Mouse (Mus musculus) liver, embryonic 14.5 days (tissue): ENCODE measurements around the gene Angptl4. TPM values are rescaled to one million over a fixed set of nuclear protein-coding genes. Genes with fewer than 3 reads are reported as not detected.

ENCODE experiments used
- ATAC-seq: fragments of 200-750 bp; cut with Nextera tagmentation; 2 replicates; pipeline ENCODE4 v1.8.0; 2017; ENCODE audit warnings: moderate number of reproducible peaks, mild to moderate bottlenecking, moderate library complexity; ENCODE audit not compliant: insufficient read depth
- DNase-seq, 3 experiments: peaks; one replicate each; pipeline ENCODE4 v3.0.0-alpha.2; 2012 to 2013; ENCODE audit warnings: low read depth in 3 of 3, low spot score in 3 of 3
- H3K27ac ChIP-seq: fragments of 300-500 bp; sonication (generic); 2 replicates; pipeline ENCODE4 v1.5.1; 2014; ENCODE audit warnings: moderate library complexity, mild to moderate bottlenecking, control low read depth, inconsistent platforms
- H3K27me3 ChIP-seq: fragments of 300-500 bp; sonication (generic); 2 replicates; pipeline ENCODE4 v1.6.1; 2014; ENCODE audit warnings: mild to moderate bottlenecking, low read length, moderate library complexity; ENCODE audit not compliant: control insufficient read depth, insufficient read depth
- H3K36me3 ChIP-seq: fragments of 300-500 bp; sonication (generic); replicated peaks from 2 replicates; pipeline ENCODE4 v1.6.1; 2014; ENCODE audit warnings: low read depth; ENCODE audit not compliant: control insufficient read depth, insufficient read depth
- H3K4me1 ChIP-seq, 2 experiments: fragments of 200-500 bp in 1 of 2; fragments of 300-500 bp in 1 of 2; sonication (generic) in 1 of 2; replicated peaks; 2 replicates each; pipeline ENCODE4 v1.6.1; 2012 to 2014; ENCODE audit warnings: antibody characterized with exemption in 1 of 2, inconsistent platforms in 1 of 2, low read length in 1 of 2; ENCODE audit not compliant: control insufficient read depth in 2 of 2, insufficient read depth in 2 of 2
- H3K4me2 ChIP-seq: fragments of 300-500 bp; sonication (generic); 2 replicates; pipeline ENCODE4 v1.6.1; 2014; ENCODE audit warnings: low read depth, mild to moderate bottlenecking, control low read depth, moderate library complexity
- H3K4me3 ChIP-seq, 2 experiments: fragments of 200-500 bp in 1 of 2; fragments of 300-500 bp in 1 of 2; sonication (generic) in 1 of 2; 2 replicates each; pipeline ENCODE4 v1.5.1; 2012 to 2014; ENCODE audit warnings: low read depth in 2 of 2, low read length in 2 of 2, mild to moderate bottlenecking in 2 of 2, control low read depth in 1 of 2, inconsistent platforms in 1 of 2, moderate library complexity in 1 of 2; ENCODE audit not compliant: insufficient read depth in 1 of 2
- H3K9ac ChIP-seq: fragments of 300-500 bp; sonication (generic); replicated peaks from 2 replicates; pipeline ENCODE4 v1.6.1; 2014; ENCODE audit warnings: mild to moderate bottlenecking, control low read depth, moderate library complexity
- H3K9me3 ChIP-seq: fragments of 300-500 bp; sonication (generic); 2 replicates; pipeline ENCODE4 v1.6.1; 2016; ENCODE audit warnings: low read length, mixed read lengths; ENCODE audit not compliant: control insufficient read depth
- CTCF ChIP-seq: IDR thresholded peaks from 2 replicates; pipeline ENCODE4 v1.5.1; 2016; ENCODE audit warnings: antibody characterized with exemption, low read depth, control low read depth
- EP300 ChIP-seq: IDR thresholded peaks from 2 replicates; pipeline ENCODE4 v1.6.1; 2016; ENCODE audit warnings: antibody characterized with exemption, low read depth
- WGBS: fragments of 180-500 bp; shearing (Covaris S2); extraction: QIAGEN DNeasy Blood & Tissue Kit; methylation state at CpG from one replicate; pipeline ENCODE4 v1.1.7; 2014; ENCODE audit not compliant: insufficient replicate concordance; 5-methylcytosine and 5-hydroxymethylcytosine counted together
- polyA plus RNA-seq, 2 experiments: library from polyadenylated mRNA; depleted of rRNA in 1 of 2; stranded (reverse) in 1 of 2; unstranded in 1 of 2; fragments of >200 nt; fragmentation: Nextera tagmentation in 1 of 2; extraction: Ambion mirVana in 1 of 2; gene quantifications; 2 replicates each; pipeline versions ENCODE4 v1.2.1 to v1.2.3; 2012 to 2014

The Angptl4 gene
- polyA plus RNA-seq, 2 experiments: 6.3 to 12.8 TPM

GRCm38 (mm10) chr17:33729215-33729614 is 52.4 kb downstream of the Angptl4 start:
- WGBS: 52% methylated on average over 2 of the region's 2 CpGs
- Histone ChIP-seq H3K4me3 (no peak overlapping the region), H3K4me2 (no peak overlapping the region), H3K36me3 (no peaks in the 10 kb centered on the region), H3K9me3 (no peaks in the 10 kb centered on the region), H3K9ac (no peak overlapping the region), H3K27me3 (no peaks in the 10 kb centered on the region), H3K4me1 (no peaks in the 10 kb centered on the region; a peak in 1 of 4 replicates), H3K27ac (no peak overlapping the region)
- no peak for ATAC-seq
- TF ChIP-seq CTCF (peak; percentile 55), EP300 (no peak)
- no peak for DNase-seq

DNA sequence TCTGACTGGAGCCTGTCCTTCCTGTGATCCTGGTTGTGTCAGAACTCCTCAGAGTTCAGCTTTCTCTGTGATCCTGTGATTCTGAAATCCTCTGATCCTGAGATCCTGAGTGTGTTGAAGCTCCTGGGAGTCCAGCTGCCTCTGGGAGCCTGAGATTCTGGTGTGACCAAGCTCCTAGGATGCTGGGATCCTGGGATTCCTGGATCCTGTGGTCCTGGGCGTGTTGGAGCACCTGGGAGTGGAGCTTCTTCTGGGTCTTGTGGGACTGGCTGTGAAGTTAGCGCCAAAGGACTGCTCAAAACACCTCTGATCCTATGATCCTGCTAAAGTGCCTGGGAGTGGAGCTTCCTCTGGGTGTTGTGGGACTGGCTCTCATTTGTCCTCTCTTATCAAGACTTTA is 53.2 kb downstream of the Angptl4 start:
- no peak overlapping the region for H3K4me3 ChIP-seq
- no peak for TF ChIP-seq EP300
- TF ChIP-seq CTCF: no peak
- ATAC-seq (no peak), DNase-seq (no peak)
- WGBS: 70% methylated on average over 2 of the region's 2 CpGs
- no peak overlapping the region for H3K27ac ChIP-seq
- H3K4me1 ChIP-seq: no peaks in the 10 kb centered on the region; a peak in 1 of 4 replicates
- no peak overlapping the region for H3K4me2 ChIP-seq
- no peaks in the 10 kb centered on the region for H3K36me3 ChIP-seq
- no peaks in the 10 kb centered on the region for H3K27me3 ChIP-seq
- no peaks in the 10 kb centered on the region for H3K9me3 ChIP-seq
- H3K9ac ChIP-seq: no peak overlapping the region

Other genes with a start within 250 kb of the Angptl4 start
- gene Myo1f, start 226.1 kb downstream of the Angptl4 start, polyA plus RNA-seq (2012; rRNA removed): 3.2 and 4.5 TPM in 2 replicates
- gene Myo1f, start 226.1 kb downstream of the Angptl4 start, polyA plus RNA-seq (2014; fragmentation: Nextera tagmentation; extraction: Ambion mirVana): 4.7 and 5.9 TPM in 2 replicates
- 22.7 and 28.9 TPM in 2 replicates for gene Zfp414, start 152.7 kb downstream of the Angptl4 start, polyA plus RNA-seq (2012; rRNA removed)
- gene Zfp414, start 152.7 kb downstream of the Angptl4 start, polyA plus RNA-seq (2014; fragmentation: Nextera tagmentation; extraction: Ambion mirVana): 24.6 and 26.5 TPM in 2 replicates
- gene Pram1, start 143.8 kb downstream of the Angptl4 start, polyA plus RNA-seq (2012; rRNA removed): 1.1 and 1.6 TPM in 2 replicates
- 1.6 and 2.8 TPM in 2 replicates for gene Pram1, start 143.8 kb downstream of the Angptl4 start, polyA plus RNA-seq (2014; fragmentation: Nextera tagmentation; extraction: Ambion mirVana)
- gene Hnrnpm, start 95.0 kb downstream of the Angptl4 start, polyA plus RNA-seq (2012; rRNA removed): 101 and 136 TPM in 2 replicates
- 143 and 164 TPM in 2 replicates for gene Hnrnpm, start 95.0 kb downstream of the Angptl4 start, polyA plus RNA-seq (2014; fragmentation: Nextera tagmentation; extraction: Ambion mirVana)
- gene March2, start 63.2 kb downstream of the Angptl4 start, polyA plus RNA-seq (2012; rRNA removed): 162 and 167 TPM in 2 replicates
- gene March2, start 63.2 kb downstream of the Angptl4 start, polyA plus RNA-seq (2014; fragmentation: Nextera tagmentation; extraction: Ambion mirVana): 235 and 236 TPM in 2 replicates
- gene Rab11b, start 21.3 kb downstream of the Angptl4 start, polyA plus RNA-seq (2012; rRNA removed): 91.1 and 101 TPM in 2 replicates
- gene Rab11b, start 21.3 kb downstream of the Angptl4 start, polyA plus RNA-seq (2014; fragmentation: Nextera tagmentation; extraction: Ambion mirVana): 62.6 and 74.3 TPM in 2 replicates
- gene Kank3, start 28.7 kb upstream of the Angptl4 start, polyA plus RNA-seq (2012; rRNA removed): 7.1 and 7.6 TPM in 2 replicates
- gene Kank3, start 28.7 kb upstream of the Angptl4 start, polyA plus RNA-seq (2014; fragmentation: Nextera tagmentation; extraction: Ambion mirVana): 7.3 and 7.7 TPM in 2 replicates
- gene Rps28, start 42.7 kb upstream of the Angptl4 start, polyA plus RNA-seq (2012; rRNA removed): 593 and 901 TPM in 2 replicates
- gene Rps28, start 42.7 kb upstream of the Angptl4 start, polyA plus RNA-seq (2014; fragmentation: Nextera tagmentation; extraction: Ambion mirVana): 693 and 702 TPM in 2 replicates
- gene Ndufa7, start 42.7 kb upstream of the Angptl4 start, polyA plus RNA-seq (2012; rRNA removed): 146 and 149 TPM in 2 replicates
- 271 and 282 TPM in 2 replicates for gene Ndufa7, start 42.7 kb upstream of the Angptl4 start, polyA plus RNA-seq (2014; fragmentation: Nextera tagmentation; extraction: Ambion mirVana)
- gene Cd320, start 61.3 kb upstream of the Angptl4 start, polyA plus RNA-seq (2012; rRNA removed): 5.2 and 6.7 TPM in 2 replicates
- gene Cd320, start 61.3 kb upstream of the Angptl4 start, polyA plus RNA-seq (2014; fragmentation: Nextera tagmentation; extraction: Ambion mirVana): 16.1 and 16.9 TPM in 2 replicates
- not detected in 2 replicates for gene Gm7029, start 92.0 kb upstream of the Angptl4 start, polyA plus RNA-seq (2012; rRNA removed)
- not detected in 2 replicates for gene Gm7029, start 92.0 kb upstream of the Angptl4 start, polyA plus RNA-seq (2014; fragmentation: Nextera tagmentation; extraction: Ambion mirVana)
- 37.2 and 40.8 TPM in 2 replicates for gene Kifc1, start 108.8 kb upstream of the Angptl4 start, polyA plus RNA-seq (2012; rRNA removed)
- 7.2 and 7.9 TPM in 2 replicates for gene Kifc1, start 108.8 kb upstream of the Angptl4 start, polyA plus RNA-seq (2014; fragmentation: Nextera tagmentation; extraction: Ambion mirVana)
- gene Platr17, start 123.3 kb upstream of the Angptl4 start, polyA plus RNA-seq (2012; rRNA removed): 0.36 and 0.44 TPM in 2 replicates
- 0.20 and 0.29 TPM in 2 replicates for gene Platr17, start 123.3 kb upstream of the Angptl4 start, polyA plus RNA-seq (2014; fragmentation: Nextera tagmentation; extraction: Ambion mirVana)
- 11.1 and 14.7 TPM in 2 replicates for gene Daxx, start 127.6 kb upstream of the Angptl4 start, polyA plus RNA-seq (2012; rRNA removed)
- 14.8 and 15.3 TPM in 2 replicates for gene Daxx, start 127.6 kb upstream of the Angptl4 start, polyA plus RNA-seq (2014; fragmentation: Nextera tagmentation; extraction: Ambion mirVana)
- gene Tapbp, start 134.1 kb upstream of the Angptl4 start, polyA plus RNA-seq (2012; rRNA removed): 10.4 and 10.6 TPM in 2 replicates
- 24.0 and 28.7 TPM in 2 replicates for gene Tapbp, start 134.1 kb upstream of the Angptl4 start, polyA plus RNA-seq (2014; fragmentation: Nextera tagmentation; extraction: Ambion mirVana)
- gene Zbtb22, start 134.1 kb upstream of the Angptl4 start, polyA plus RNA-seq (2012; rRNA removed): 10.6 and 12.1 TPM in 2 replicates
- gene Zbtb22, start 134.1 kb upstream of the Angptl4 start, polyA plus RNA-seq (2014; fragmentation: Nextera tagmentation; extraction: Ambion mirVana): 4.7 and 4.8 TPM in 2 replicates
- 17.0 and 19.6 TPM in 2 replicates for gene Rgl2, start 147.7 kb upstream of the Angptl4 start, polyA plus RNA-seq (2012; rRNA removed)
- 4.9 and 5.9 TPM in 2 replicates for gene Rgl2, start 147.7 kb upstream of the Angptl4 start, polyA plus RNA-seq (2014; fragmentation: Nextera tagmentation; extraction: Ambion mirVana)
- 36.8 and 62.4 TPM in 2 replicates for gene Pfdn6, start 158.5 kb upstream of the Angptl4 start, polyA plus RNA-seq (2012; rRNA removed)
- 103 TPM in 2 replicates for gene Pfdn6, start 158.5 kb upstream of the Angptl4 start, polyA plus RNA-seq (2014; fragmentation: Nextera tagmentation; extraction: Ambion mirVana)
- gene Wdr46, start 158.8 kb upstream of the Angptl4 start, polyA plus RNA-seq (2012; rRNA removed): 17.3 and 18.9 TPM in 2 replicates
- 8.0 and 11.6 TPM in 2 replicates for gene Wdr46, start 158.8 kb upstream of the Angptl4 start, polyA plus RNA-seq (2014; fragmentation: Nextera tagmentation; extraction: Ambion mirVana)
- gene B3galt4, start 169.7 kb upstream of the Angptl4 start, polyA plus RNA-seq (2012; rRNA removed): 1.1 and 1.3 TPM in 2 replicates
- gene B3galt4, start 169.7 kb upstream of the Angptl4 start, polyA plus RNA-seq (2014; fragmentation: Nextera tagmentation; extraction: Ambion mirVana): 1.1 and 1.8 TPM in 2 replicates
- gene Vps52, start 174.0 kb upstream of the Angptl4 start, polyA plus RNA-seq (2012; rRNA removed): 17.4 and 18.7 TPM in 2 replicates
- gene Vps52, start 174.0 kb upstream of the Angptl4 start, polyA plus RNA-seq (2014; fragmentation: Nextera tagmentation; extraction: Ambion mirVana): 15.2 and 18.4 TPM in 2 replicates
- gene Rps18, start 174.2 kb upstream of the Angptl4 start, polyA plus RNA-seq (2012; rRNA removed): 829 and 1,098 TPM in 2 replicates
- gene Rps18, start 174.2 kb upstream of the Angptl4 start, polyA plus RNA-seq (2014; fragmentation: Nextera tagmentation; extraction: Ambion mirVana): 1,411 and 1,430 TPM in 2 replicates
- gene H2-K1, start 218.5 kb upstream of the Angptl4 start, polyA plus RNA-seq (2012; rRNA removed): 124 and 137 TPM in 2 replicates
- gene H2-K1, start 218.5 kb upstream of the Angptl4 start, polyA plus RNA-seq (2014; fragmentation: Nextera tagmentation; extraction: Ambion mirVana): 107 and 108 TPM in 2 replicates
- 7.6 and 9.7 TPM in 2 replicates for gene Ring1, start 242.8 kb upstream of the Angptl4 start, polyA plus RNA-seq (2012; rRNA removed)
- 1.2 and 1.7 TPM in 2 replicates for gene Ring1, start 242.8 kb upstream of the Angptl4 start, polyA plus RNA-seq (2014; fragmentation: Nextera tagmentation; extraction: Ambion mirVana)
- gene H2-Ke6, start 246.2 kb upstream of the Angptl4 start, polyA plus RNA-seq (2012; rRNA removed): 30.6 and 32.8 TPM in 2 replicates
- 22.3 and 24.9 TPM in 2 replicates for gene H2-Ke6, start 246.2 kb upstream of the Angptl4 start, polyA plus RNA-seq (2014; fragmentation: Nextera tagmentation; extraction: Ambion mirVana)
- 27.0 and 28.1 TPM in 2 replicates for gene Slc39a7, start 249.9 kb upstream of the Angptl4 start, polyA plus RNA-seq (2012; rRNA removed)
- gene Slc39a7, start 249.9 kb upstream of the Angptl4 start, polyA plus RNA-seq (2014; fragmentation: Nextera tagmentation; extraction: Ambion mirVana): 25.1 and 26.5 TPM in 2 replicates
- gene Rxrb, start 250.0 kb upstream of the Angptl4 start, polyA plus RNA-seq (2012; rRNA removed): 15.2 and 16.5 TPM in 2 replicates
- gene Rxrb, start 250.0 kb upstream of the Angptl4 start, polyA plus RNA-seq (2014; fragmentation: Nextera tagmentation; extraction: Ambion mirVana): 6.0 and 7.2 TPM in 2 replicates